Mouse (Mus musculus): ENCODE results near the gene Tfap2b.

Tfap2b gene

DNA sequence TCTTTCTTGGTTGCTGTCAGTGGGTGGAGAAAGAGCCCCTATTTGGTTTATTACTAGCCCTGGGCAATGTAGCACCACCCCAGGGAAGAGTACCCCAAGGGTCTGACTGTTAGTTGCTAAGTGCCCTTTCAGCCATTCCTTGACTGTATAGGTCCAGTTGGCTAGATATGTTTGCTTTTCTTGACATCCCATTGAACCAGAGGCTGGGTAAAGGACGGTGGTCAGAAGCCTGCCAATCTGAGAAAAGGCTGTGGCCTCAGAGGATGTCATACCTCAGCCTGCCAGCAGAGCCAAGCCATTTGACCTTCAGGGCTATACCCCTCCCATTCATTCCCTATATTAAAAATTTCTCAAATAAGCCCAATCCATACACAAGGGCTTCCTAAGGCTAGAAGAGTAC, 24.0 kb downstream of the Tfap2b start:
- in situ Hi-C loops (cut with MboI, MseI), result no loop called here

DNA sequence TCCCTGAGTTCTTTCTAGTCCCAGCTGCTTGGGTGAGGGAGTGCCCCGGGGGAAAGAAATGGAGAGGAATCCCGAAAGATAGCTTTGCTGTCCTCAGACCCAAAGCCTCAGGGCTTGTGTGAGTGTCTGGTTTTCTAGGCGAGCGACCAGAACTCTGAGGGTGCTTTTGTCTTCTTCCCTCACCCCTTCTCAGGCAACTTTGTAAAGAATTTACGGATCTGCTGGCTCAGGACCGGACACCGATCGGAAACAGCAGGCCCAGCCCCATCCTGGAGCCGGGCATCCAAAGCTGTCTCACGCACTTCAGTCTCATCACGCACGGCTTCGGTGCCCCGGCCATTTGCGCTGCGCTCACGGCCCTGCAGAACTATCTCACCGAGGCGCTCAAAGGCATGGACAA, 25.1 kb downstream of the Tfap2b start:
- in situ Hi-C loops (cut with MboI, MseI), result no loop called here

DNA sequence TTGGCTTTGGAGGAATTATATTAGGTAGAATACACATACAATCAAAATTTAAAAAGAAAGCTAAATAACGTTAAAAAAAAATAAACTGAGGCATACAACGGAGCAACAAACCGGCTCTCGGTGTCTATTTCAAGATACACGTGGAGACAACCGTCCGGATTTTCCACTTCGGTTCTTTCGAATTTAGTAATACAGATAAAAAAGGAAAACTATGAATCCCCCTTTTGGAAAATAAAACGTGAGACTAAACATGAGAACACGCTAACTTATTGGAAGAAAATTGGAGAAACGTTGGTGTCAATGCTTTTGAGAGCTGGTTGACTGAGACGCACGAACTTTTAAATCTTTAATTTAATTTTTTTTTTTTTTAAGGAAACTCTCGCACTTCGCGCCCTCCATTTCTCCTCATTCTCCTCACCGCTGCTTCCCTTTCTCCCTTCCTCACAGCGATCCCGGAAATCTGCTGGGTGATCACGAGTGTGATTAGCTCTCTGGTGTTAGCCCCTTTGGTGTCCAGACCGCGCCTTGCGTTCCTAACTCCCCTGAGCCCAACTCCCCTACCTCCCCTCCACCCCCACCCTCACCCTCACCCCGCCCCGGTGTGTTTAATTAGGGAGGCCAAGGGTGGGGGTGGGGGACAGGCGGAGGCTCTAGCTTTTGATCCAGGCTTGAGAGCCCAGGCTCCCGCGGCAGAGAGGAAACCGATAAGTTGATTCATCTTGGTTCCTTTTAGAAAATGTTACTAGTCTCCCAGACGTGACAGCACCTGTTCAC, 25.9 kb downstream of the Tfap2b start:
- in situ Hi-C loops (cut with MboI, MseI), result no loop called here

DNA sequence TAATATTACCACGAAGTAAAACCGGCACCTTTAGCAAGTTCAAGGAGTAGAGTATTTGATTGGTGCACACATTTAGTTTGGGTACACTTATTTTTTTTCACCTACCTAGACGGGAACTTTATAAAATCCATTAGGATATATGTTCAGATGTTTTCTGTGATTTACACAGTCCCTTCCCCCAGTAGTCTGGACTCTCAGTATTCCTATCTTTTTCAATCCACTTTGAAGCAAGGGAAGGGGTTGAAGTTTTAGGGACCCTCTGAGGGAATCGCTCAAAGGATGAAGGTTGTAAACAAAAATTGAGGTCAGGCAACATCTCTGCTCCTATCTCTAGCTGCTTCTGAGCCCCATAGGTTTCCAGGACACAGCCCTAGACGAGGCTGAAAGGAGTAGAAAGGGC, 27.3 kb downstream of the Tfap2b start:
- in situ Hi-C loops (cut with MboI, MseI), result no loop called here

DNA sequence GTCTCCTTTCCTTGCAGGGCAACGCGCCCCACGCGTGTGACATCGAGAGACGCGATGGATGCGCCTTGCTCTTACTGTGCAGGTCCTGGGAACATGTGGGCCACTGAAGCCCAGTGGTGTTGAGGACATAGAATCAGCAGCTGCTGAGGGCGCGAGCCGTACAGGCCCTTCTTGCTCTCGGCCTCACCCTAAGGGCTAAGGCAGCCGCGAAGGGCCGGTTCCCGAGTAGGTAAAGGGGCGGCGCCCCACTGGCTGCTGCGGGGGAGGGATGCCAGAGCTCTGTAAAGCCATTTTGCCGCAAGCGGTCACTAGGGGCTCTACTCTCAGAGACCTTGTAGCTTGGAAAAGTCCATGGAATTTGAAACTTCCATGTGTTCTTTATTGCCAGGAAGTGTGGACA, 27.9 kb downstream of the Tfap2b start:
- in situ Hi-C loops (cut with MboI, MseI), result no loop called here

DNA sequence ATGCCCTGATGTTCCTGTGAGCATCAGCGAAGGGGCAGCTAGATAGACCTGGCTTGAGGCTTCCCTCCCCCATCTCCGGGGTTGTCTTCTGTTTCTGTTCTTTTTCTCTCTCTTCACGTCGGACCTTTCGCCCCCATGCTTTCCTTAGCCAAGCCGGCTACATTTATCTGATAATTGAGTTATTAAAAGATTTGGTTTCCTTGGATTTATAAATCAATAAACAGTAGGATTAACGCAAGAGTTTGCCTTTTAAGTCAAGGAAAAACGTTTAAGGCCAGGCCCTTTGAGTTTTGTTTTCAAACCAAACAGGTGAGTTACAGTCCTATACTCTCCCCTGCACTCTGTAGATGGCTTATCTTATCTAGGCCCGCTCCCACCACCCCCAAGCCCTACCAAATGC, 28.3 kb downstream of the Tfap2b start:
- in situ Hi-C loops (cut with MboI, MseI), result no loop called here

DNA sequence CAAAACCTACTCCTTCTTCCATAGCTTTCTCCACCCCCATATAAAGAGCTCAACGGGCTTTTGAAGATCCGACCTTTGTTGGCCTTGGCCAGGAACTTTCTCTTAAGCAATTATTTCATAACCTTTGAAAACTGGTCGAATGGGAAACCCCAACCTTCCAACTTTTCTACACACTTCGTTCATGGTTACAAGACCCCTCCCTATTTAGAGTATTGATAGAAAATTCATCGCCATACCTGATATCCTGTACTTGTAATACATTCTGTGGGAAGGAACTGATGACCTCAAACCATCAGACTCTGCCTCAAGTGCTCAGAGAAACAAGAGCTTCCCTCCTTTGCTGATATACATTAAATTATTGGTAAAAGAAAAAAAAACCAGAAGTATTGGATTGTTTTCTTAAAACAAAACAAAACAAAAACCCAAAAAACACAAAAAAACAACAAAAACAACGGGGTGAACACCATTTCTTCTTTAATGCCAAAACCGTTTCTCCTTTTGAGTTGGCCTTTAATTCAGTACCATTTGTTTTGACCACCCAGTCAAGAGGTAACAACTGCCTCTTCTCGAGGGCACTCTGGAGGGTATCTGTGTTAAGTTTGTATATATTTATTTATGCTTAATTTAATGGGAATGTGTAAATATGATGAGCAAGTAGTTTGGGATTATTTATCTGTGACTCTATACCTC, 29.2 kb downstream of the Tfap2b start:
- in situ Hi-C loops (cut with MboI, MseI), result no loop called here

DNA sequence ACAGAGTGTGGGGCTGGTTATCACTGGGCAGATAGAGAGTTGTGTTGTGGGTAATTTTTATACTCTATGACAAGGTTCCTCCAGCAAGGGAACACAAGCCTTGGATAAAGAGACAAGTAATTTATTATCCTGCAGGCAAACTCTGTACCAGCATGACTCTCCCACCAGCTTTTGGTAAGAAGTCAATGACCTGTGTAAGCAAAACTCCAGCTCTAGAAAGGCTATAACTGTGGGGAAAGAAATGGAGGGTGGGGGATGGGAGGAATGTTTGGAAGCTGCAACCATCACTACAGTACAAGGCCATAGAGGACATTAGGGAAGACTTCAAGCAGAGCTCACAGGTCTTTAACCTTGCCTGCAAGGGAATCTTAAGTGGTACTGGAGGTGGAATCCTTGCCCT, 31.3 kb downstream of the Tfap2b start:
- in situ Hi-C loops (cut with MboI, MseI), result no loop called here

DNA sequence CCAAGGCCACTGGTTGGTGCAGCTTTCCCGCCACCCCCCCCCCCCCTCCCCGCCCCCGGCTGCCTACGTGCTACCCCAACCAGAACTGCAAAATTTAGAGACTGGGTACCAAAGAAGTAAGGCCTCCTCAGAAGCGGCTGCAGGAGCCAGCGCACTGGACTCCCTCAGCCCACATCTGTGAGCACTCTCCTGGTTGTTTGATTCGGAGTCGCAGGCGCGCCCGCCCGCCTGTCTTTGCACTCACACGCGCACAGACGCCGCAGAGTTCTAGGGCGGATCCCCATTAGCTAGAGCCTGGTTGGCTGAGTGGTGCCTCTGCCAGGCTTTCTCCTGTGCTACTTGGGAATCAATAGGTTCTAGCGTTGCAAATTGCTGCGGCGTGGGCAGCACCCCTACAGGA, 32.6 kb downstream of the Tfap2b start:
- in situ Hi-C loops (cut with MboI, MseI), result no loop called here

DNA sequence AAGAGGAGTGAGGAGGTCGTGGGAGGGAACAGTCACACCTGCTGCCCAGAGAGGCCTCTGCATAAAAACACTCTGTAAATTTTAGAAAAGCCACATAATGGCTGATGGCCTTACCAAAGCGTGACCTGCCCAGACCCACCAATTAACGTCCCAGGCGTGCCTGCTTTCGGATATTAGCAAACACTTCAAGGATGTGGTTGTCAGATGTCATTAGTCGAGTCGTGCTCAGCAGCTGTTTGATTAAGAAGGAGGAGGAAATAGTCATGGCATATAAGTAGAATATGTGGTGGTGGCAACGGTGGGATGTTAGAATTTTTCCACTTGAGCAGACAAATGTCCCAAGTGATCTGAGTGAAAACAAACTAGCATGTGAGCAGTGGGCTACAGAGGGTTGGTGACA, 33.3 kb downstream of the Tfap2b start:
- in situ Hi-C loops (cut with MboI, MseI), result no loop called here

DNA sequence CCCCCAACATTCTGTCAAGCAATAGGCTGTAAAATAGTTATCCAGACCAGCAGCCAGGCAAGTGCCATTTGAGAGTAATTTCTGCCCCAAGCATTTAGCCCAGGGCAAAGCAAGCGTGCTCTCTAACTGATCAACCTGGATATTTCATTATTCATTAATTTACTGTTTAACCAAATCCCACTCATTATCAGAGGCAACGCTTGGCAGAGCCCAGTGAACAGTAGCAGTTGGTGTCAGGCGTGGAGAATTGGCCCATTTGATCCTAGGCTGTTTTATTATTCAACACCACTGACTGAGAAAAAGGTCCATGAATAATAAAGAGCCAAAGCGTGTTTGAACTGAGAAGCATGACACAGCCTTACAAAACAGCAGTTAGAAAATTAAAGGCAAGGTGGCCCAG, 36.3 kb downstream of the Tfap2b start:
- in situ Hi-C loops (cut with MboI, MseI), result no loop called here

DNA sequence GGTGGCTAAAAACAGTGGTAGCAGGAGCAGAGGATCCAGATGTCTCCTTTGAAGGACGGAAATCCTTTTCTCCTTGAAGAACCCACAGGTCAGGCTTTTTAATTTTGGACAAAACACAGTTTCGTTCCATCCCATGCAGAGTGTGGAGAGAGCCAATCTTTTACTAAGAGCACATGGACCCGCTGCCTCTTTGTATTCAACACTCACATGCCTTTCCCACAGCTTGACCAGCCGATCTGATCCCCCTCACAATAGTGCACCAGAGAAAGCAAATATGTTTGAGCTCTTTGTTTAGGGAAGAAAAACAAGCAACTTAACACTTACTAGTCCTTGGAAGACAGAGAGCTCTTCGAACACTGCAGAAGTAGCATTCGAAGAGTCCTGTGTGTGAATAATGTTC, 42.6 kb downstream of the Tfap2b start:
- in situ Hi-C loops (cut with MboI, MseI), result no loop called here

DNA sequence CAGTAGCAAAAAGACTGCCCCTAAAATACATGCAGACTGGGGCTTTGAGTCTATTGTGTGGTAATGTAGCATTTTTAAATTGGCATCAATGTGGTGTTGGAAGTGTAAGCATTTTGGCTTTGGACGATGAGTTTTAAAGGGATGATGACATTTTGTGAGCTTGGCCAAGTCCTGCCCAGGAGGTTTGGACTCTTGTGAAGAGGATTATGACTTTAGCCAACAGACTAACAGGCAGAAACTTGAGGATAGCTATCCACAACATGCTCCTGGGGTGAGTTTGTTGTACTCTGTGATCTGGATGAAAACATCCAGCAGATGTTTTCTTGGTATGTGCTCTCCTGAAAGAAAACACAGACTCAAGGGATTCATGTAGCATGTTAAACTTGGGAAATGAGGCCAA, 60.9 kb downstream of the Tfap2b start:
- in situ Hi-C loops (cut with MboI, MseI), result no loop called here

All from T-helper 2 cell (primary cell).